Mouse (Mus musculus): ENCODE measurements around the gene Them7. TPM values are rescaled to one million over a fixed set of nuclear protein-coding genes. Genes with fewer than 3 reads are reported as not detected.

The Them7 gene
- polyA plus RNA-seq, 1 experiment, result not detected

DNA sequence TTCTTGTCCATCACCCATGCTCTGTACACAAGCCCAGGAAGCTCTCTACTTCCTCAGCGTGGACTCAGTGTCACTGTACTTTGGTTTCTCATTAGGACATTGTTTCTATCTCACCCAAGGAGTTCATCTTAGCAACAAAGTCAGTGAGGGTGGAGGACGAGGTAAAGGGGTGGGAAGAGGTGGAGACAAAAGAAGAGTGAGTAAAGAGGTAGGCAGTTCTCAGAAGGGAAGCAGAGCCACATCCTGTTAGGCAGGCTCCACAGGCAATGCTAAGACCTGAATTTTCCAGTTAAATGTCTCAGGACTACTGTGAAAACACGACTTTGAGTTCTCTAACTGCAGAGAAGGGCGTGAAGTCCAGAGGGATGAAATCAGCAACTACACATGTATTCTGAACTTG lies 162.3 kb downstream of the Them7 start:
- Histone ChIP-seq H3K4me1 (ENCODE audit: control insufficient read depth, insufficient read depth, low read length) (no peaks in the 10 kb centered on the region), H3K9ac (ENCODE audit: low read depth, poor library complexity, severe bottlenecking) (no peak overlapping the region), H3K27ac (ENCODE audit: insufficient read depth, low read length) (no peak overlapping the region), H3K4me3 (ENCODE audit: low read depth, low read length) (no peak overlapping the region), H3K9me3 (replicated peaks; ENCODE audit: control insufficient read depth, insufficient read depth, low read length, poor library complexity, severe bottlenecking) (no peaks in the 10 kb centered on the region), H3K27me3 (ENCODE audit: control insufficient read depth, insufficient read depth, low read length, poor library complexity, severe bottlenecking) (no peaks in the 10 kb centered on the region), H3K36me3 (ENCODE audit: control insufficient read depth, insufficient read depth, low read length, poor library complexity, severe bottlenecking) (peaks cover 5% of the 10 kb centered on the region)
- no peak for TF ChIP-seq POLR2A (IDR thresholded peaks at IDR 0.05; ENCODE audit: insufficient read depth, low read length)
- TF ChIP-seq CTCF (IDR thresholded peaks at IDR 0.05; ENCODE audit: low read depth, low read length), result no peak
- no peak for TF ChIP-seq EP300 (IDR thresholded peaks at IDR 0.05; ENCODE audit: insufficient read depth, low read depth, low read length)

- no peak overlapping the region for H3K27ac ChIP-seq (ENCODE audit: insufficient read depth, low read length)
- H3K36me3 ChIP-seq (ENCODE audit: control insufficient read depth, insufficient read depth, low read length, poor library complexity, severe bottlenecking), result peaks cover 21% of the 10 kb centered on the region
- H3K4me3 ChIP-seq (ENCODE audit: low read depth, low read length), result no peak overlapping the region
- H3K9ac ChIP-seq (ENCODE audit: low read depth, poor library complexity, severe bottlenecking), result no peak overlapping the region
- H3K9me3 ChIP-seq (replicated peaks; ENCODE audit: control insufficient read depth, insufficient read depth, low read length, poor library complexity, severe bottlenecking), result 0 out of 2 replicates have a peak, but pooled peaks cover 4% of the 10 kb centered on the region
- TF ChIP-seq POLR2A (IDR thresholded peaks at IDR 0.05; ENCODE audit: insufficient read depth, low read length) (no peak), EP300 (IDR thresholded peaks at IDR 0.05; ENCODE audit: insufficient read depth, low read depth, low read length) (no peak), CTCF (IDR thresholded peaks at IDR 0.05; ENCODE audit: low read depth, low read length) (no peak)
- H3K27me3 ChIP-seq (ENCODE audit: control insufficient read depth, insufficient read depth, low read length, poor library complexity, severe bottlenecking), result no peaks in the 10 kb centered on the region
- no peaks in the 10 kb centered on the region for H3K4me1 ChIP-seq (ENCODE audit: control insufficient read depth, insufficient read depth, low read length)
Measured at GRCm38 (mm10) chr2:105389007-105389890, 165.1 kb downstream of the Them7 start.

DNA sequence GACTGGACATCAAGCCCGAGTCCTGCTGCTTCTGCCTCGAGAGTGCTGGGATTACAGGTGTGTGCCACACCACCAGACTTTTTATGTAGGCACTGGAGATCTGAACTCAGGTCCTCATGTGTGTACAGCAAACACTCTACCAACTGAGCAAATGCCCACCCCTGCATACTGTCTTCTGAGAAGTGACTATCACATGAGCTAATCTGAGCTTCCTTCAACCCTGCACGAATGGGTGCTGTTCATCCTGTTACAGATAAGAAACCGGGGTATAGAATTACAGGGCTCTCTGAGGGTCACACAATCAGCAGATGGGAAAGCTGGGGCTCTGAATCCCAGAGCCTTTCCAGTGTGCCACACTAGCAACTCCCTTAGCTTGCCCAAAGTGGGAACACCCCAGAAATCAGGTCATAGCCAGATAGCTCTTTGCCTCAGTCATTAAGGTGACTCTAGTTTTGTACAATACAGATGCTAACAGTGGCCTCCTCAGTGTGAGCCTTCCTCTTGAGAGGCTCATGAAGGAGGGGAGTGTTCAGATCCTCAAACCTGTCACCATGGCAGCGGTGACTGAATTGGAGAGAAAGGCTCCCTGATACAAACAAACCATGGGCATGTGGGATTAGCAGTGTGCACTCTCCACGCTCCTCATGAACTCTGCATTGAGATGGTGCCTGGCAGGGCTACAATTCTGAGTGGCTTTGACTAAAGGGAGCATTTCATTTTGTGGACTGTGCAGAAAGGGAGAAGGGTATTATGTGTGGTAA lies 166.7 kb downstream of the Them7 start:
- no peaks in the 10 kb centered on the region for H3K27me3 ChIP-seq (ENCODE audit: control insufficient read depth, insufficient read depth, low read length, poor library complexity, severe bottlenecking)
- peaks cover 23% of the 10 kb centered on the region for H3K36me3 ChIP-seq (ENCODE audit: control insufficient read depth, insufficient read depth, low read length, poor library complexity, severe bottlenecking)
- TF ChIP-seq CTCF (IDR thresholded peaks at IDR 0.05; ENCODE audit: low read depth, low read length) (no peak), POLR2A (IDR thresholded peaks at IDR 0.05; ENCODE audit: insufficient read depth, low read length) (no peak), EP300 (IDR thresholded peaks at IDR 0.05; ENCODE audit: insufficient read depth, low read depth, low read length) (no peak)
- 0 out of 2 replicates have a peak, but pooled peaks cover 4% of the 10 kb centered on the region for H3K9me3 ChIP-seq (replicated peaks; ENCODE audit: control insufficient read depth, insufficient read depth, low read length, poor library complexity, severe bottlenecking)
- no peaks in the 10 kb centered on the region for H3K4me1 ChIP-seq (ENCODE audit: control insufficient read depth, insufficient read depth, low read length)
- no peak overlapping the region for H3K9ac ChIP-seq (ENCODE audit: low read depth, poor library complexity, severe bottlenecking)
- no peak overlapping the region for H3K27ac ChIP-seq (ENCODE audit: insufficient read depth, low read length)
- no peak overlapping the region for H3K4me3 ChIP-seq (ENCODE audit: low read depth, low read length)

DNA sequence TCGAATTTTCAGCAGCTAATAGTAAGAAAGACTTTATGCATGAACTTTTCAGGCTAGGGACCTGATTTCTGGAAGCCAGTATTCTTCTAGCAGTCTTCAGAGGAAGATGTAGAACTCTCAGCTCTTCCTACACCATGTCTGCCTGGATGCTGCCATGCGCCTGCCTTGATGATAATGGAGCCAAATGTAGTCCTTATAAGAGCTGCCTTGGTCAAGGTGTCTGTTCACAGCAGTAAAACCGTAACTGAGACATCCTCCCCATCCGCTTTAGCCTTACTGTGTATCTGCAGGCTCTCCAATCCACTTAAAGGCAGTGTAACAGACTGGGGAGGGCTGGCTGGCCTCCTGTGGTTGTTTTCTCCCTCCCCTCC lies 167.3 kb downstream of the Them7 start:
- H3K36me3 ChIP-seq (ENCODE audit: control insufficient read depth, insufficient read depth, low read length, poor library complexity, severe bottlenecking), result peaks cover 21% of the 10 kb centered on the region

GRCm38 (mm10) chr2:105392514-105392913 lies 168.4 kb downstream of the Them7 start:
- Histone ChIP-seq H3K9me3 (replicated peaks; ENCODE audit: control insufficient read depth, insufficient read depth, low read length, poor library complexity, severe bottlenecking) (0 out of 2 replicates have a peak, but pooled peaks cover 4% of the 10 kb centered on the region), H3K4me1 (ENCODE audit: control insufficient read depth, insufficient read depth, low read length) (peaks cover 2% of the 10 kb centered on the region), H3K27me3 (ENCODE audit: control insufficient read depth, insufficient read depth, low read length, poor library complexity, severe bottlenecking) (no peaks in the 10 kb centered on the region), H3K36me3 (ENCODE audit: control insufficient read depth, insufficient read depth, low read length, poor library complexity, severe bottlenecking) (peaks cover 19% of the 10 kb centered on the region), H3K9ac (ENCODE audit: low read depth, poor library complexity, severe bottlenecking) (no peak overlapping the region), H3K27ac (ENCODE audit: insufficient read depth, low read length) (no peak overlapping the region), H3K4me3 (ENCODE audit: low read depth, low read length) (no peak overlapping the region)
- no peak for TF ChIP-seq POLR2A (IDR thresholded peaks at IDR 0.05; ENCODE audit: insufficient read depth, low read length)
- no peak for TF ChIP-seq CTCF (IDR thresholded peaks at IDR 0.05; ENCODE audit: low read depth, low read length)
- no peak for TF ChIP-seq EP300 (IDR thresholded peaks at IDR 0.05; ENCODE audit: insufficient read depth, low read depth, low read length)

More for the DNA sequence above, 167.3 kb downstream of the Them7 start:
- Histone ChIP-seq H3K9ac (ENCODE audit: low read depth, poor library complexity, severe bottlenecking) (no peak overlapping the region), H3K4me1 (ENCODE audit: control insufficient read depth, insufficient read depth, low read length) (no peaks in the 10 kb centered on the region), H3K27ac (ENCODE audit: insufficient read depth, low read length) (no peak overlapping the region), H3K4me3 (ENCODE audit: low read depth, low read length) (no peak overlapping the region), H3K9me3 (replicated peaks; ENCODE audit: control insufficient read depth, insufficient read depth, low read length, poor library complexity, severe bottlenecking) (0 out of 2 replicates have a peak, but pooled peaks cover 4% of the 10 kb centered on the region), H3K27me3 (ENCODE audit: control insufficient read depth, insufficient read depth, low read length, poor library complexity, severe bottlenecking) (no peaks in the 10 kb centered on the region)
- TF ChIP-seq CTCF (IDR thresholded peaks at IDR 0.05; ENCODE audit: low read depth, low read length), result no peak
- no peak for TF ChIP-seq POLR2A (IDR thresholded peaks at IDR 0.05; ENCODE audit: insufficient read depth, low read length)
- TF ChIP-seq EP300 (IDR thresholded peaks at IDR 0.05; ENCODE audit: insufficient read depth, low read depth, low read length), result no peak

Measured in ES-Bruce4 (cell line).